Mouse (Mus musculus): ENCODE results near the gene Gm35549.
"Not testable (repeated sequence)": the region's sequence is repeated elsewhere in the genome, so short reads cannot be mapped to it uniquely, and the experiment has no call there.

The Gm35549 gene

GRCm38 (mm10) chr9:122843760-122844159 lies at the start of gene Gm35549:
TSS of gene Gm35549 (minus strand) at chr9:122844035.
- no peak for DNase-seq (ENCODE audit: low spot score in 2 of 2)

DNA sequence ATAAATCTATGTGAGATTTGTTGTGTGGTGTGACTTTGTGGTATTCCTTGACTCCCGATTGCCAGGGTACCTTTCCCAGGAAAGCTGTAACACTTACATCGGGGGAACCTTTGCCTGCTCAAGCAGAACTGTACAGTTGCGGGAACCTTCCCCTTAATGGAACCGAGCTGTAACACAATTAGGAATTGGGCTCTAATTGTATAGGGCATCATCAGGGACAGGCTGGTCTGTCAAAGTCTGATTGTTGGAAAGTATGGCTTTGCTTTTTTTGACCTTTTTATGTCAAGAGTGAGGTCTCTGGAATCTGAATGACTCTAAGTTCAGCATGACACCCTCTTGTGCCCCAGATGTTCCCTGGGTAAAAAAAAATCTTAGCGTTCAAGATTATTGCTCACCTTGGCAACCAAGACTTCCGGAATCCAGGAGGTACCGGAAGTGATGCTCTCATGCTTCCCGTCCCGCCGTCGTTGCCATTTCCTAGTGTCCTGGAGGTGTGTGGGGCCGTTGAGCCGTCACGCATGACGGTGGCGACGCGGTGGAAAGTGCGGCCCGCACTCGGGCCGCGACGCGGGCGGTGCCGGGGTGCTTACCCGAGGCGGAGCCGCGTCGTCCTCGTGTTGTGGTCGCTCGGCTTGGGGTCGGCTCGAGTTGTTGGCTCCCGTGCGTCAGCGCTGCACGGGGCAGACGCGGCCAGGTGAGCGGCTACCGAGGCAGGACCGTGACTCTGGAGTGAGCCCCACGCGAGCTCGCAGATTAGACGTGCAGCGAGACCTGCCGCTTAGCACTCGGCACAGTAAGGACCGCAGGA lies 42.7 kb upstream of the Gm35549 start:
- DNase-seq (ENCODE audit: low spot score in 2 of 2) = peak; percentile 84 to 90

- DNase-seq (ENCODE audit: low spot score in 2 of 2) = no peak
These were observed 41.5 kb upstream of the Gm35549 start, which contains the start of gene Zkscan7 for GRCm38 (mm10) chr9:122885385-122885784. TSS of gene Zkscan7 (plus strand) at chr9:122885685.

DNA sequence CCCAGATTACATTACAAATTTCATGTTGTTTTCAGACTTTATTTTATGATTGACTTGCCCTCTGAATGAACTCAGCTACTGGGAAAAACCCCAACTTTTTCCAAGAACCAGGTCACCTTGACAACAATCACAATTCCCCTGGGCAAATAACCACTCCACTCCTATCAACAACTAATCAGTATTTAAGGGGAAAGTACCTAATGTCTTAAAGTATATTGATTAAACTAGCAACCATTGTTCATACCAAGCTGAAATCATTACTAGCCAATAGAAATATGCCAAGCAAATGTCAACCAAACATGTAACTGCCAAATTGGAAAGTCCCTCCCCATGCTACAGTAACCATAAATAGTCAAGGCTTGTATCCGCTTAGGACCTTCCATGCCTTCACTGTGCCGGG lies 31.3 kb upstream of the Gm35549 start:
- DNase-seq (ENCODE audit: low spot score in 2 of 2) = no peak

GRCm38 (mm10) chr9:122874653-122875052 lies 30.8 kb upstream of the Gm35549 start:
- no peak for DNase-seq (ENCODE audit: low spot score in 2 of 2)

- DNase-seq (ENCODE audit: low spot score in 2 of 2) = no peak
These were observed 28.8 kb upstream of the Gm35549 start for GRCm38 (mm10) chr9:122872595-122872994.

DNA sequence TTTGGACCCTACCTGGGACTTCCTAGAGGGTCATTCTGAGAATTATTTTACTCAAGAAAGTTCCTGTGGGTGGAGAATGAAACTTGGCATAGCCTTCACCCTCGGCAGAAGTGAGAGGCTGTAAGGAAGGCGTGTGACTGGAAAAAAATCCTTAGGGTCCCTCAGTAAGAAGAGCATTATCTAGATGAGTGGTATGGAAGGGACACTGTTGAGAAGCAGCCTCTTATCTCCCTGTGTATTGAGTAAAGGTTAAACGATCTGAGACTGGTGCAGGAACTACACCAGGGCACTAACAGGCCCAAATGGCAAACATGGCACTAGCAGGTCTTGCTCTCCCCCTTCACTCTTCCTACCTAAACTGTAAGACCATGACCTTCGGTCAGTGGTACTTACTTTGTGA lies 22.4 kb upstream of the Gm35549 start:
- no peak for DNase-seq (ENCODE audit: low spot score in 2 of 2)

GRCm38 (mm10) chr9:122865697-122866166 lies 21.9 kb upstream of the Gm35549 start, which contains the start of gene Zfp445:
TSS of gene Zfp445 (minus strand) at chr9:122866006.
- peak; percentile 84 to 87 for DNase-seq (ENCODE audit: low spot score in 2 of 2)

DNA sequence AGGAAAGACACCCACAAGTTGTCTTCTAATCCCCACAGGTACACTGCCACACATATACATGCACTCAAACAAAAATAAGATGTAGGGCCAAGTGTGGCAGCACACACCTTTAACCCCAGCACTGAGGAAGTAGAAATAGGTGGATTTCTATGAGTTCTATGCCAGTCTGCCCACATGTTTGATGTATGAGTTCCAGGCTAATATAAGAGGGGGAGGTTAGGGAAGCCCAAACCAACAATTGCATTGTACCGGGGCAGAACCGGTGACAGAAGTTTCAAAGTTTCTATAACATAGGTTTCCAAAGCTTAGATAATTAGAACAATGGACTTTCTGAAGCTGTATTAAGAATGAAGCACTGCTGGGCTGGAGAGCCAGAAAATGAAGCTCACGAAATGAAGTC lies 21.0 kb upstream of the Gm35549 start:
- DNase-seq (ENCODE audit: low spot score in 2 of 2) = no peak

DNA sequence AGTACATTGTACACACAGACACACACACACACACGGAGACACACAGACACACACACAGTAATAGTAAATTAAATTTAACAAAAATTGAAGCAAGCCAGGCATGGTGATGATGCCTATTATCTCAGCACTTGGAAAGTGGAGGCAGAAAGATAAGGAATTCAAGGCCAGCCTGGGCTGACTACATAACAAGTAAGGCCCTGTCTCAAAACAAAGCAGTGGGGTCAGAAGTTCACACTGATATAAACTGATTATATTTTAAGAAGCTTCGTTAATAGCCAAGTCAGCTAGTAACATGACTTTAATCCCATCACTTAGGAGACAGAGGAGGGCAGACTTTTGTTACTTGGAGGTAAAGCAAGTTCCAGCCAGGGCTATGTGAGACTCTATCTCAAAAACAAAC lies 19.9 kb upstream of the Gm35549 start:
- no peak for DNase-seq (ENCODE audit: low spot score in 2 of 2)

DNA sequence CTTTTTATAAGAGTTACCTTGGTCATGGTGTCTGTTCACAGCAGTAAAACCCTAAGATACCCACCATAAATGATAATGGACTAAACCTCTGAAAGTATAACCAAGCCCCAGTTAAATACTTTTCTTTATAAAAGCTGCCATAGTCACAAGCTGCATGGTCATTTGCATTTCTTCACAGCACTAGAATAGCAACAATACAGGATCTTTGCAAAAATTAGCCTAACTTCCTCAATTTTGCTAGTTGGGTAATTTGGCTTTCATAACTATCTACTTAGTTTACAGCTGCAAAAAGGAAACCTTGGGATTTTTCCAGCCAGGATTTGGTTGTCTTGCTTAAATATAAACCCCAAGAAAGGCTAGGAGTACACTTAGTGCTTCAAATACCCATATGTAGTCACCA lies 16.9 kb upstream of the Gm35549 start:
- no peak for DNase-seq (ENCODE audit: low spot score in 2 of 2)

DNA sequence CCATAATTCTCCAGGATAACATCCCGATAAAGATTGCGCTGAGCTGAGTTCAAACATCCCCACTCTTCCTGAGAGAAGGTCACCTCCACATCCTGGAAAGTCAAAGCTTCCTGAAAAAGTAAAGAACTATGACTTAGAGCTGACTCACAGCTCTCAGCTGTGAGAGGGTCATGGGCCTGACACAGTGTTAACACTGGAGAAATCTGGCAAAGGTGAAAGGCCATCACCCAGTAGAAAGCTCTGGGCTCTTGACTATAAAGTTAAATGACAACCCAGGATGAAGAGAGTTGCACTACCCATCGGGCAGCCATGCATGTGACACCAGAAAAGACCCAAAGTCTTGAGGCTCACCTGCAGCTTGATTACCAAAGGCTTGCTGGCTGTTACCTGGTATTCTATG lies 12.9 kb upstream of the Gm35549 start:
- DNase-seq (ENCODE audit: low spot score in 2 of 2) = no peak

- DNase-seq (ENCODE audit: low spot score in 2 of 2) = no peak
These were observed 11.8 kb upstream of the Gm35549 start for GRCm38 (mm10) chr9:122855617-122856016.

- not testable (repeated sequence) for DNase-seq (ENCODE audit: low spot score in 2 of 2)
These were observed 11.3 kb upstream of the Gm35549 start for GRCm38 (mm10) chr9:122855141-122855540.

DNA sequence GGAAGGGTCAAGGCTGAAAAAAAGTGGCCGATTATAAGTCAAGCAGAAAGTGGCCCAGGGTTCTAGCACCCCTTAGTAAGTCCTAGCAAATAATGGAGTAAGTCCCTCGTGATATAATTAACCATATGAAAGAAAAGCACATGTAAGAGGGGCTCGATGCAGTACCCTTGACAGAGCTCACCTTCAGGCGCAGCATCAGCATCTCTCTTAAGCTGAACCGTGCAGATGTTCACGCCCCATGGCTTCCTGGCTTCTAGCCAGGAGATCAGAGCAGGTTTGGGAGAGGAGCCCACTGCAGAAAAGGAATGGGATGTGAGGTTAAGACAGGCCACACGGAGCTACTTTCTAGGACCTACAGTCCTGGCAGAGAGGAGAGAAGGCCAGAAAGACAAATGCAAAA lies 10.7 kb upstream of the Gm35549 start:
- no peak for DNase-seq (ENCODE audit: low spot score in 2 of 2)

- DNase-seq (ENCODE audit: low spot score in 2 of 2) = not testable (repeated sequence)
These were observed 4.0 kb upstream of the Gm35549 start for GRCm38 (mm10) chr9:122847811-122848311.

DNA sequence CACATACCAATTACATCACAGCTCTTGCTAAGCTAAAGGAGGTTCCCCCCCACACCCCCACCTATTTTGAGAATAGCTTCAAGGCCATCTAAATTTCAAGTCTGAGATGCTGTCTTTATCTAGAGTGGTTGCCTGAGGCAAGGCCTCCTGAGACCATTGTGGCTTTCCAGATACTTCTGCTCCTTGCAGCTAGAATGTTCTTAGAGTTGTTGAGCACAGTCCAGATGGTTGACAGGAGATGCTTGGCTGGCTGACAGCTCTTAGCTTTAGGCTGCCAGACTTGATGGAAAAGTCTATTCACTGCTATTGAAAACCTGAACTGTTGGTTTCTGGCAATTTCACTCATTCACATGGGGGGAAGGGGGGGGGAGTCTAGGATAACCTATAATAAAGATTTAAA lies 2.3 kb upstream of the Gm35549 start:
- peak; percentile 73 to 80 for DNase-seq (ENCODE audit: low spot score in 2 of 2)

DNA sequence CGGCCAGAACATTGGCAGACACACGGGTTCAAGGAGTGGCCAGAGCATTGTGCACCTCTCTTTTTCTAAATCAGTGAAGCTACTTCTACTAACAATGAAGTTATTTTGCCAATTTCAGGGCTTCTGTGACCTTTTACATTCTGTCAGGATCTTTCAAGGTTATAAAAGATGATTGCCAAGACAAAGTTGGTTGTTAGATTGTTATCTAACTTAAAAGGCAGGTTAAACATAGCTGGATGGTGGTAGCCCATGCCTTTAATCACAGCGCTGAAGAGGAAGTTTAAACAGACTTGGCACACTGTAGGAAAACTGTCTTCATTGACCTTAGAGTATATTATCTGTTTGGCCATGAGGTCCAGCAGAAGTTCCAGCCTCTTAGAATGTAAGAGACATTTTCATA lies 1.8 kb upstream of the Gm35549 start:
- DNase-seq (ENCODE audit: low spot score in 2 of 2) = no peak

GRCm38 (mm10) chr9:122837680-122838079 lies 6.2 kb downstream of the Gm35549 start:
- peak in 1 of 2 experiments; percentile 32 for DNase-seq (ENCODE audit: low spot score in 2 of 2)

GRCm38 (mm10) chr9:122837216-122837615 lies 6.6 kb downstream of the Gm35549 start:
- no peak for DNase-seq (ENCODE audit: low spot score in 2 of 2)

GRCm38 (mm10) chr9:122836790-122837189 lies 7.0 kb downstream of the Gm35549 start:
- DNase-seq (ENCODE audit: low spot score in 2 of 2) = peak; percentile 86 to 88

DNA sequence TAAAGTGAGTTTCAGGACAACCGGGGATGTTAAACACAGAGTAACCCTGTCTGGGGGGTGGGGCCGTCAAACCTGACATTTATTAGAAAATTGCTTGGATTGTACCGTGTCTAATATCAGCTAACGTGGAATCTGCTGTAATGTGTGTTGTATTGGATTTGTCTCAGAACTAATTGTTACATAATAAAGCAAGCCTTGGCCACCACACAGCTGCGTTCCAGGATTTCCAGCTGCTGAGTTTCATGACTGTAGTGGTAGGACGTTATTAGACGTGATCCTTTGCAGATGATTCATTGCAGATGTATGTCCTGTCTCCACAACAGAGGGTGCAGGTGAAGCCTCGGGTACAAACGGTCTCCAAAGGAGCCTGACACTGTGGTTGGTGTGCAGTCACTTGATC lies 7.7 kb downstream of the Gm35549 start:
- DNase-seq (ENCODE audit: low spot score in 2 of 2) = no peak

GRCm38 (mm10) chr9:122829826-122830380 lies 13.9 kb downstream of the Gm35549 start:
- no peak for DNase-seq (ENCODE audit: low spot score in 2 of 2)
